Mouse (Mus musculus) midbrain, embryonic 13.5 days (tissue): Measurements from ENCODE around the gene Optn. TPM values are rescaled to one million over a fixed set of nuclear protein-coding genes. Genes with fewer than 3 reads are reported as not detected.

ENCODE experiments used
- ATAC-seq: fragments of 200-750 bp; cut with Nextera tagmentation; 2 replicates; pipeline ENCODE4 v1.8.0; 2017; ENCODE audit warnings: mild to moderate bottlenecking, moderate TSS enrichment, moderate library complexity
- H3K27ac ChIP-seq: fragments of 300-500 bp; sonication (generic); 2 replicates; pipeline ENCODE4 v1.5.1; 2015; ENCODE audit warnings: inconsistent platforms, mild to moderate bottlenecking, moderate library complexity
- H3K27me3 ChIP-seq: fragments of 300-500 bp; sonication (generic); 2 replicates; pipeline ENCODE4 v1.6.1; 2015; ENCODE audit warnings: mild to moderate bottlenecking, inconsistent platforms
- H3K36me3 ChIP-seq: fragments of 300-500 bp; sonication (generic); 2 replicates; pipeline ENCODE4 v1.6.1; 2015; ENCODE audit warnings: mild to moderate bottlenecking, inconsistent platforms
- H3K4me1 ChIP-seq: fragments of 300-500 bp; sonication (generic); replicated peaks from 2 replicates; pipeline ENCODE4 v1.6.1; 2015; ENCODE audit warnings: inconsistent platforms
- H3K4me2 ChIP-seq: fragments of 300-500 bp; sonication (generic); replicated peaks from 2 replicates; pipeline ENCODE4 v1.6.1; 2015; ENCODE audit warnings: moderate library complexity, mild to moderate bottlenecking, inconsistent platforms
- H3K4me3 ChIP-seq: fragments of 300-500 bp; sonication (generic); replicated peaks from 2 replicates; pipeline ENCODE4 v1.5.1; 2015; ENCODE audit warnings: mild to moderate bottlenecking, inconsistent platforms
- H3K9ac ChIP-seq: fragments of 300-500 bp; sonication (generic); replicated peaks from 2 replicates; pipeline ENCODE4 v1.6.1; 2015; ENCODE audit warnings: mild to moderate bottlenecking, inconsistent platforms
- H3K9me3 ChIP-seq: fragments of 300-500 bp; sonication (generic); 2 replicates; pipeline ENCODE4 v1.6.1; 2016; ENCODE audit warnings: mild to moderate bottlenecking, inconsistent platforms
- WGBS: fragments of 180-500 bp; shearing (Covaris S2); methylation state at CpG from one replicate; pipeline ENCODE4 v1.1.7; 2015; 5-methylcytosine and 5-hydroxymethylcytosine counted together
- polyA plus RNA-seq: library from polyadenylated mRNA; unstranded; fragments of >200 nt; fragmentation: Nextera tagmentation; extraction: Ambion mirVana; gene quantifications from 2 replicates; pipeline ENCODE4 v1.2.1, GENCODE M21; 2015

Optn gene
- polyA plus RNA-seq, 1 experiment from 2014 or later: 5.8 TPM

DNA sequence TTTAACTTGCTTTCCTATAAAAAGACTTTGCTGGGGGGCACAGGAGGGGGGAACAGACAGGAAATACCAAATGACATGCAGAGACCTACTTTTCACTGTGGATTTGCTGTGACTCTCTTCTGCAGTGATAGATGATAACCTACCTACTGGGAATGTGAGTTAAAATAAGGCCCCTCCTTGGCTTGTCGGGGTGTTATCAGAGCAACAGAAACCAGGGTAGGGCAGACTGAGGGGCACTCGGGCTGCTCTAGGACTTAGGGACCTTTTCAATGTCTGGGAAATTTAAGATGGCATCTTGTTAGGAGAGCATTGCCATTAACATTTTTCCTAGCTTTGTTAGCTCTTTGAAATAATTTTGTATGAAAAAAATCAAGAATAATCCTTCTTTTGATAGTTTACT, 40.6 kb downstream of the Optn start:
- WGBS: 89% methylated on average over 2 of the region's 2 CpGs
- ATAC-seq: no peak
- H3K4me1 ChIP-seq: no peaks in the 10 kb centered on the region

GRCm38 (mm10) chr2:5019708-5020107, 44.1 kb downstream of the Optn start:
- WGBS: 65% methylated on average over 1 of the region's 1 CpGs
- Histone ChIP-seq H3K36me3 (no peaks in the 10 kb centered on the region), H3K27me3 (no peaks in the 10 kb centered on the region), H3K4me3 (no peak overlapping the region), H3K27ac (no peak overlapping the region), H3K4me1 (no peaks in the 10 kb centered on the region), H3K9me3 (no peaks in the 10 kb centered on the region), H3K4me2 (no peak overlapping the region), H3K9ac (no peak overlapping the region)
- ATAC-seq: no peak

More for the DNA sequence above, 40.6 kb downstream of the Optn start:
- H3K27me3 ChIP-seq: no peaks in the 10 kb centered on the region
- no peak overlapping the region for H3K27ac ChIP-seq
- no peak overlapping the region for H3K9ac ChIP-seq
- H3K9me3 ChIP-seq: no peaks in the 10 kb centered on the region
- no peaks in the 10 kb centered on the region for H3K36me3 ChIP-seq
- H3K4me2 ChIP-seq: no peak overlapping the region
- no peak overlapping the region for H3K4me3 ChIP-seq

DNA sequence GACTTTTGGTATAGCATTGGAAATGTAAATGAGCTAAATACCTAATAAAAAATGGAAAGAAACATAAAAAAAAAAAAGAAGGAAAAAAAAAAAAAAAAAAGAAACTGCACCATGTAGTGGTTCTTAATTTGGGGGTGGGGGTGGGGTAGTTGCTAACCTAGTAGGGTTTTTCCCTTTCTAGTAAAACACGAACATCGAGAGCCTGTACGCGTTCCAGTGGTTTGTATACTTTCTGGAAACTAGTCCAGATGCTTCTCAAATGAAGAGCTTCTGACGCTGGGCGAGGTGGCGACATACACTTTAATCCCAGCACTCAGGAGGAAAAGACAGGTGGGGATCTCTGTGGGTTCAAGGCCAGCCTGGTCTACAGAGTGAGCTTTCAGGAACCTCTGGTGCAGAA, 46.9 kb downstream of the Optn start:
- Histone ChIP-seq H3K4me2 (no peak overlapping the region), H3K36me3 (no peaks in the 10 kb centered on the region), H3K4me3 (no peak overlapping the region), H3K9me3 (no peaks in the 10 kb centered on the region), H3K27ac (no peak overlapping the region), H3K4me1 (peaks cover 6% of the 10 kb centered on the region), H3K27me3 (no peaks in the 10 kb centered on the region), H3K9ac (no peak overlapping the region)
- ATAC-seq: no peak
- 94% methylated on average over 7 of the region's 7 CpGs for WGBS

DNA sequence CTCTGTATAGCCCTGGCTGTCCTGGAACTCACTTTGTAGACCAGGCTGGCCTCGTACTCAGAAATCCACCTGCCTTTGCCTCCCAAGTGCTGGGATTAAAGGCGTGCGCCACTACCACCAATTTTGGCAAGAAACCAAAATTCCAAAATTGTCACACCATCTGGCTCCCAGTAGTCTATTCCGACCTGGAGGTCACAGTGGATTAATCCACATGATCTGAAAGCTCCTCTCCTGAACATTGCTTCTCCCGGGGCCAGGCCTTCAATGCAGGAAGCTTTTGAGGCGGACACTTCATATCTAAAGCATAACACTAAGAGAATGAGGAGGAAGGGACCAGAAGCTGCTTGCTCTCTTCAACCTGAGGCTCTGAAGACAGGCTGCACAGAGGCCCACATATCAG, 48.3 kb downstream of the Optn start:
- ATAC-seq: no peak
- WGBS: 89% methylated on average over 6 of the region's 6 CpGs
- peaks cover 12% of the 10 kb centered on the region for H3K4me1 ChIP-seq

GRCm38 (mm10) chr2:5014616-5015015, 49.2 kb downstream of the Optn start:
- Histone ChIP-seq H3K9me3 (no peaks in the 10 kb centered on the region), H3K9ac (no peak overlapping the region), H3K27me3 (no peaks in the 10 kb centered on the region), H3K4me2 (no peak overlapping the region), H3K4me1 (peaks cover 12% of the 10 kb centered on the region), H3K27ac (no peak overlapping the region), H3K36me3 (no peaks in the 10 kb centered on the region), H3K4me3 (no peak overlapping the region)
- ATAC-seq: no peak
- 84% methylated on average over 7 of the region's 7 CpGs for WGBS

More for the DNA sequence above, 48.3 kb downstream of the Optn start:
- no peak overlapping the region for H3K9ac ChIP-seq
- no peak overlapping the region for H3K4me2 ChIP-seq
- no peaks in the 10 kb centered on the region for H3K27me3 ChIP-seq
- H3K4me3 ChIP-seq: no peak overlapping the region
- H3K36me3 ChIP-seq: no peaks in the 10 kb centered on the region
- H3K9me3 ChIP-seq: no peaks in the 10 kb centered on the region
- H3K27ac ChIP-seq: no peak overlapping the region

DNA sequence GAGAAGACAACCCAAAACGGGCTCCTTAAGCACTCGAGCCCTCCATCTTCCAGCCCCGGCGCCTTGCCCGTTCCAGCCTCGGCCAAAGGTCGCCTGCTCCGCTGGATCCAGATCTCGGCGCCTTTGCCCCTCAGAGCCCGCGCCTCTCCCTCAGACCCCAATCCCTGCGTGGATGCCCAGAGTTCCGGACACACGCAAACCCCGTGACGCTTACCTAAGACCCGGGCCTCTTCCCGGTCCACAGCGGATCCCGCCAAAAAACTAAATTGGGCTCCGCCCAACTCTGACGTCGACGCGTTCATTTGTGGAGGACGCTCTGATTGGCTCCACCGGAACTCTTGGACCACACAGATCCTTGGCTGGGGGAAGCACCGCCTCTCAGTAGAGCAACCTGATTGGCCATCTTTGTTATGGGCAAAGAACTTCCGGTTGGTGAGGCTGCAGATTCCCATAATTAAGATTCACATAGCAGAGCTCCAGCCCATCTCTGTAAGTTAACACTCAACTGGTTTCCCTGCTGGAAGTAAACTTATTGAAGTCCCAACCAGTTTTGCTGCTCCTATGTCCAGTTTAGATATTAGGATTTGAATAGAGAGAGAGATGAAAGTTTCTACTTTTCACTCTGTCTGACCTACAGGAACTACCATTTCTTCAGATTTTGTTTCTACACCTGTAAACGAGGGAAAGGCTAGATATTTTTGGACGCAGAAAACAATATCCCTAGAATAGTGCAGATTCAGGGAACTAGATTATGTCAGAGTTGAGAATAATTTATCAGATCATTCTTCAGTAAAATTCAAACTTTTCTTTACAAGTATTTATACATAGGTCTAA, 51.1 kb downstream of the Optn start, which contains the start of gene Mcm10:
Mcm10 (minus strand) TSS at position 301 of the 834 bp plus-strand sequence.
- peaks cover 12% of the 10 kb centered on the region for H3K36me3 ChIP-seq
- H3K27ac ChIP-seq: no peak within 1 kb of the TSS
- peak within 1 kb of the TSS; percentile 55; the same call in 1 of the 2 replicates for H3K9ac ChIP-seq
- peak; percentile 100 for ATAC-seq
- H3K4me3 ChIP-seq: peak within 1 kb of the TSS; percentile 68
- H3K4me2 ChIP-seq: peak within 1 kb of the TSS; percentile 72
- H3K27me3 ChIP-seq: no peaks in the 10 kb centered on the region
- WGBS: 4% methylated on average over 32 of the region's 32 CpGs
- H3K4me1 ChIP-seq: peaks cover 12% of the 10 kb centered on the region
- H3K9me3 ChIP-seq: no peaks in the 10 kb centered on the region

DNA sequence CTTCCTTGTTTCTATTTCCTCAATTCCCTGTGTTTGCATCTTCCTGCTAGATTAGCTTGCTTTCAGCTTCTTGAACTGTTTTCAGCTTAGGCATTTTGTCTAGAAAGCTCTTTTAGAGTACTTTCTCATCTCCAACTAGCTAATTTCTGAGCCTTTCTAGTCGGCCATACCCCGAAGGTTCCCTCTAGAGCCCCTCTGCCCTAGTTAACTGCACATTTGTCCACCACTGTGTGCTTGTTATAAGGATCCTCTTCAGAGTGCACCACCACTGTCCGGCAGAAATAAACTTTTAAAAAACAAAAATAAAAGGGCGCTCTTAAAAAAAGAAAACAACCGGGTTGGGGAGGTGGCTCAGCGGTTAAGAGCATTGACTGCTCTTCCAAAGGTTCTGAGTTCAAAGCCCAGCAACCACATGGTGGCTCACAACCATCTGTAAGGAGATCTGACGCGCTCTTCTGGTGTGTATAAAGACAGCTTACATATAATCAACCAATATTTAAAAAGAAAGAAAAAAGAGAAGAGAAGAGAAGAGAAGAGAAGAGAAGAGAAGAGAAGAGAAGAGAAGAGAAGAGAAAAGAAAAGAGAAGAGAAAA, 51.9 kb downstream of the Optn start:
- 17% methylated on average over 8 of the region's 8 CpGs for WGBS
- H3K9me3 ChIP-seq: no peaks in the 10 kb centered on the region
- H3K27me3 ChIP-seq: no peaks in the 10 kb centered on the region
- H3K9ac ChIP-seq: peak overlapping the region; percentile 55; the same call in 1 of the 2 replicates
- peak overlapping the region; percentile 72 for H3K4me2 ChIP-seq
- 0 out of 2 replicates have a peak, but pooled peaks have one; percentile 5 for ATAC-seq
- H3K27ac ChIP-seq: no peak overlapping the region
- peak overlapping the region; percentile 68 for H3K4me3 ChIP-seq
- H3K36me3 ChIP-seq: peaks cover 14% of the 10 kb centered on the region
- H3K4me1 ChIP-seq: peaks cover 12% of the 10 kb centered on the region

DNA sequence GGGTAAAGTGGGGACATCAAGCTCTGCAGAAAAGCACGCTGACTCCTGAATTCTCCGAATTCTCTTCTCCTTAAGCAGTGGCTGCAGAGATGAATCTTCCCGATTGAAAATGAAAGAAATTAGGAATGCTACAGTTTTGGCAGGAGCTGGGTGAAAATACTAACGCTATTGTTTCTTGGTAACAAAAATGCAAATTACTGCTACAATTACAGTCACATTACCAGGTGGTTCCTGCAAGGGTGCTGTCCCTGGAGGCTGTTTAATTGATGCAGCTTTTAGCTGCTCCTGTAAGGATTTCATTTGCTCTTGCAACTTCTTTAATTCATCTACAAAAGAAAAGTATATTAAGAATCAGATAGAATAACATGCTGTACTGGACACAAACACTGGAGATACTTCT, 56.7 kb downstream of the Optn start:
- H3K4me3 ChIP-seq: no peak overlapping the region
- no peaks in the 10 kb centered on the region for H3K9me3 ChIP-seq
- peaks cover 14% of the 10 kb centered on the region for H3K36me3 ChIP-seq
- no peak overlapping the region for H3K4me2 ChIP-seq
- no peak overlapping the region for H3K27ac ChIP-seq
- no peak overlapping the region for H3K9ac ChIP-seq
- no peaks in the 10 kb centered on the region for H3K27me3 ChIP-seq
- no peak for ATAC-seq
- 95% methylated on average over 4 of the region's 4 CpGs for WGBS
- peaks cover 9% of the 10 kb centered on the region for H3K4me1 ChIP-seq

- no peak overlapping the region for H3K4me3 ChIP-seq
- no peak overlapping the region for H3K9ac ChIP-seq
- ATAC-seq: no peak
- no peaks in the 10 kb centered on the region for H3K27me3 ChIP-seq
- H3K4me2 ChIP-seq: no peak overlapping the region
- H3K4me1 ChIP-seq: no peaks in the 10 kb centered on the region
- H3K9me3 ChIP-seq: no peaks in the 10 kb centered on the region
- WGBS: 97% methylated on average over 6 of the region's 6 CpGs
- no peak overlapping the region for H3K27ac ChIP-seq
- H3K36me3 ChIP-seq: peaks cover 17% of the 10 kb centered on the region
These were observed 62.6 kb downstream of the Optn start for GRCm38 (mm10) chr2:5001266-5001665.

GRCm38 (mm10) chr2:4998905-4999304, 64.9 kb downstream of the Optn start:
- H3K4me3 ChIP-seq: no peak overlapping the region
- H3K36me3 ChIP-seq: peaks cover 23% of the 10 kb centered on the region
- no peaks in the 10 kb centered on the region for H3K4me1 ChIP-seq
- H3K4me2 ChIP-seq: no peak overlapping the region
- H3K9ac ChIP-seq: no peak overlapping the region
- no peak overlapping the region for H3K27ac ChIP-seq
- 83% methylated on average over 3 of the region's 3 CpGs for WGBS
- no peaks in the 10 kb centered on the region for H3K9me3 ChIP-seq
- no peaks in the 10 kb centered on the region for H3K27me3 ChIP-seq
- ATAC-seq: no peak

GRCm38 (mm10) chr2:4996421-4996824, 67.4 kb downstream of the Optn start:
- WGBS: 91% methylated on average over 6 of the region's 6 CpGs
- H3K27ac ChIP-seq: no peak overlapping the region
- no peaks in the 10 kb centered on the region for H3K4me1 ChIP-seq
- no peaks in the 10 kb centered on the region for H3K9me3 ChIP-seq
- peaks cover 32% of the 10 kb centered on the region for H3K36me3 ChIP-seq
- H3K4me2 ChIP-seq: no peak overlapping the region
- no peak overlapping the region for H3K4me3 ChIP-seq
- ATAC-seq: no peak
- no peak overlapping the region for H3K9ac ChIP-seq
- no peaks in the 10 kb centered on the region for H3K27me3 ChIP-seq

DNA sequence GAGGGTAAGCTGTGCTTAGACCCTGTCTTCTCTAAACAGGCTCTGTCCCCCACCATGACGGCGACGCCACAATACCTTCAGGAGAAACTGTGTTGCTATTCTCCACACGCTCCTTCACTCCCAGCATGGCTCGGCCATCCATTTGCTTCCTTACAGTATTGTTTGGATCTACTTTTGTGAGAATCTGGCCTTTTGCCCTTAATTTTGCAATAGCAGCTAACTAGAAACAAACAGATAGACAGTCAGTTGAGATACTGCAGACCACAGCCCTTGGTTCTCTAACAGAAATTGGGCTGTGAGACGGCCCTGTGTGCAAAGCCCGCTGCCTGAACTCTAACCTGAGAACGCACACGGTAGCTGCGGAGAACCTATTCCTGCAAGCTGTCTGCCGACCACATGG, 68.2 kb downstream of the Optn start:
- Histone ChIP-seq H3K9me3 (no peaks in the 10 kb centered on the region), H3K27ac (no peak overlapping the region), H3K9ac (no peak overlapping the region), H3K27me3 (no peaks in the 10 kb centered on the region), H3K4me2 (no peak overlapping the region), H3K36me3 (peaks cover 32% of the 10 kb centered on the region), H3K4me1 (no peaks in the 10 kb centered on the region), H3K4me3 (no peak overlapping the region)
- WGBS: 94% methylated on average over 11 of the region's 11 CpGs
- no peak for ATAC-seq
